Mouse (Mus musculus) frontal cortex, adult 2 months (tissue): ENCODE measurements around the gene Acacb. TPM values are rescaled to one million over a fixed set of nuclear protein-coding genes. Genes with fewer than 3 reads are reported as not detected.

Experiments
- DNase-seq, 2 experiments: peaks; one replicate each; pipeline ENCODE4 v3.0.0; 2022; ENCODE audit warnings: low spot score in 1 of 2; ENCODE audit errors: extremely low spot score in 1 of 2
- polyA plus RNA-seq: library from polyadenylated mRNA; depleted of rRNA; stranded (reverse); fragments of >200 nt; gene quantifications from 2 replicates; pipeline ENCODE4 v1.2.3, GENCODE M21; 2012; rRNA removed

Acacb gene
- polyA plus RNA-seq = 3.3 and 3.7 TPM in 2 replicates

DNA sequence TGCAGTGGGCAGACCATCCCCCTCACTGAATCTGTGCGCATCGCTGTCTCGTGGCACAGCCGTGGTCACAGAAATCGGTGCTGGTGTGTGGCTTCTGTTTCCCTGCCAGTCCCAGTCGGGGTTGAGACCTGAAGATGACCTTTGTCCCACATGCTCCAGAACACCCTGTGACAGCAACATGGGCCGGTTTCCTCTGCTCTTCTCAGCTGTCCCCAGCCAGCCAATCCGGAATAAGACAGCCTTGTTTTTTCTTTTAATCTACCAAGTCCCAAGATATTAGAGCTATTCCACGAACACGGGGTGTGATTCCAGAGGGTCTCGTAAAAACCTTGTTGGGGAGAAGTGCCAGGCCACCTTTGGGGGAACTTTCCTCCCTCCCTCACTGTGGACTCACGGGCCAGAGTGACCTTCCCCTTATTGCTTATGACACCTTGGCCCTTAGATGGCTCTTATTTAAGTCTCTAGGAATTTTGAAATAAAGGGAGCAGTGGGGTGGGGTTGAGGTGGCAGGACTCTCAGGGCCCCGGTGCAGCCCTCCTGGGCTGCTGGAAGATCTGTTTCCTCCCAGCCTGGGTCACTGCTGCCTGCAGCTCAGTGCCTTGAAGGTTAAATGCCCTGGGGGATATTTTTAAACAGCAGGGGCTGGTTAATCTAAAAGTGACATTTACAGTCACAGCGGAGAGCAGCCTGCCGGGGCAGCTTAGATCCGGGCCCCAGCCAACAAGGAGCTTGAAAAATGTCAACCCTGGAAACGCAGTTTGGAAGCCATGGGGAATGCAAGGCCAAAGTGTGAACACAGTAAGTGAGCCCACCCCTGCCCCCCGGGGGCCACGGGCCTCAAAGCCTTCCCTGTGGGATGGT lies at the start of gene Acacb:
Gene Acacb, plus strand, starts transcription at position 508 of the 861 bp plus-strand sequence.
- no peak for DNase-seq

DNA sequence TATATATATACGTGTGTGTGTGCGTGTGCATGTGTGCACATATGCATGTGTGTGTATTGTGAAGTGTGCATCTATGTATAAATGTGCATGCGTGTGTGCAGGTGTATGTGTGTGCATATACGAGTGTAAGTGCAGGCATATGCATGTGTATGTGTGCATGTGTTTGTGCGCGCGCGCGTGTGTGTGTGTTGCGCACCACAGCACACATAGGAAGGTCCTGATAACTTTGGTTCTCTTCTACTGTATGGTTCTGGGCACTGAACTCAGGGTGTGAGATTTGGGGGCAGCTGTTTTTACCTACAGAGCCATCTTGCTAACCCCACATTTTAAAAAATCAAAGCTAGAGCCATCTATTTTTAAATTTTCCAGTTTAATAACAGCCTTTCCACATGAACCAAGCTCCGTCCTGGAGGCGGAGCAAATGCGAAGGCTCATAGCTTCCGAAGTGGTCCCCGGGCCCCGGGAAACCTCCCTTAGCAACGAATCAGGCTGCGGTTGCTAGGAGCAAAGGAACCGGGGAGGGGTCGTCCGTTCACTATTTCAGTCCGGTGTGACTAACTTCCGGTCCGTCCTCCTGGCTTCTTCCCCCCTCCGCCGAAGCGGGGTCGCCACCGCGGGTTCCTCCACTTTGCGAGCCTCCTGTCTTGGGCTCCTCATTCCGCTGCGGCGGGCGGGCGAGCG lies 46.5 kb upstream of the Acacb start:
- DNase-seq = peak; percentile 87 to 97

DNA sequence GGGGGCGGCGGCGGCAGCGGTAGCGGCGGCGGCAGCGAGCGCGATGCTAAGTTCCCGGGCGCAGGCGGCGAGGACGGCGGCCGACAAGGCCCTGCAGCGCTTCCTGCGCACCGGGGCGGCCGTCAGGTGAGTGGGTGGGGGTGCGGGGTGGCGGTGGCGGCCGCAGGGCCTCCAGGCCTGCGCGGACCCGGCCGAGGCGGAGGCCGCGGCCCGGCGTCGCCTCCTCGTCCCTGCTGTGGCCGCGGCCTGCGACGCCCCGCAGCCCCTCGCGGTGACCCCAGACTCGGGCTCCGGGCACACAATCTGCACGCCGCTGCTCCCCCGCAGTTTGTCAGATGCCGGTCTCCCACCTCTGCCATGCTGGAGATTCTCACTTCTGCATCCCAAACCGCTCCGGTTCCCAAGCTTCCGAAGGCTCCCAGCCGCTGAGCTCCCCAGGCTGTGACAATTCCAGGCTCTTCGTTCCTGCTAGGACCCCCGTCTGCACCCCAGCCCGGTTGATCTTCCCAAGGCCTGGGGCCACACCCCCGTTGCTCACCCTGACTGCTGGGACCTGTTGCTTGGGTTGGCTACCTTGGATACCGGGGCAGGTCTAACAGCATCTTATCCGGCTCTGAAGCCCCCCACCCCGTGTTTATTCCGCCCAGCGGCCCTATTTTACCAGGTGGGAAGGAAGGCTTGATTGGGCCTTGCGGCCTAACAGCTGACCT lies 45.8 kb upstream of the Acacb start:
- no peak for DNase-seq

DNA sequence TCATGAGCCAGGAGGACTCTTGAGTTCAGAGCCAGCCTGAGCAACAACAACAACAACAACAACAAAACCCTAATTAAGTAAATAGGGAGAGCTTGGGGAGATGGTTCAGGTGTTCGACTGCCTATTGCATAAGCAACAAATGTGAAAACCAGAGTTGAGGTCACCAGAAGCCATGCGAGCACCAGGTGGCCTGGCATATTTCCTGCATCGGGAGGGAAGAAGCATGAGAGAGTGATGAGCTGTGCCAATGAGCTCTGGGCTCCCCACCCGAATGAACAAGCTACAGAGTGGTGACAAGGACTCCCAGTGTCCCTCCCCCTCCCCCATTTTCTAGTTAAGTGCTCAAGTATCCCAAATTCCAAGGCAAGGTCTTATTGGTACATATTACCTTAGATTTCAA lies 44.5 kb upstream of the Acacb start:
- no peak for DNase-seq

DNA sequence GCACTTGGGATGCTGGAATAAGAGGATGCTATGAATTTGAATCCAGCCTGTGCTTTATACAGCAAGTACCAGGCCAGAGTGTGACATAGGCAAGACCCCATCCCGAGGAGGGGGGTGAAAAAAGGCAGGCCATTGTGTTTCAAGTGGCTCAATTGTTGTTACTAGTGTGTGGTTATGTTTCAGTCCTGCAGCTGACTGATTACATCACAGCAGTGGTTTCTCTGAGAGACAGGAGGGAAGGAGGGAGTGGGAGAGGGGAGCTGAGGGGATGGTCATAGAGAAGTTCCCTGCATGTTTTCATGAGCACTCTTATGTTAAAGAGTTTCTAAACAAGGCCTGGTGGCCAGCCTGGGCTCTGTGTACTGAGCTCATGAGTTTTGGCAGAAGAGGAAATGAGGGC lies 43.5 kb upstream of the Acacb start:
- DNase-seq = no peak

DNA sequence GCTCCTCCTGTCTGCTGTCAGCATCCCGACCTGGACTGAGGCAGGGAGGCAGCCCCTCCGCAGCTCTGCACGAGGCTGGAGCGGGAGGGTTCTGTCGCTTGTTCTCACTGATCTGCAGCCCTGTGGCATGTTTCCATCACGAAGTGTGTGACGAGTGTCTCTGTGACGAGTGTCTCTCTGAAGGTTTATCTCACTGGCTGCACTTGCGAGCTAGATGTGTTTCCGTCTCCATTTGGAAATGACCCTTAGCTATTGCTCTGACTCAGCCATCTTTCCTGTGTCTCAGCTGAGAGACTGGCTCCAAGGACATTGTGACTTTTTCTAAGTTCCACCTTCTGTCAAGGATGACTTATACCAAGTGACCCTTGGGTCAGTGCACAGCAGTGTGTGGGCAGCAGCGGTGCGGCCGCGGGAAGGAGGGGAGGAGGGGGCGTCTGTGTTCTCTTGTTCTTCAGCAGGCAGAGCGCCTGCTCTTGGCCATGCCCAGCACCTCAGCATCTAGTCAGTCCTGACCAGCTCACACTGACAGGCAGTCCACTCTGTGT lies 39.9 kb upstream of the Acacb start:
- DNase-seq = no peak

DNA sequence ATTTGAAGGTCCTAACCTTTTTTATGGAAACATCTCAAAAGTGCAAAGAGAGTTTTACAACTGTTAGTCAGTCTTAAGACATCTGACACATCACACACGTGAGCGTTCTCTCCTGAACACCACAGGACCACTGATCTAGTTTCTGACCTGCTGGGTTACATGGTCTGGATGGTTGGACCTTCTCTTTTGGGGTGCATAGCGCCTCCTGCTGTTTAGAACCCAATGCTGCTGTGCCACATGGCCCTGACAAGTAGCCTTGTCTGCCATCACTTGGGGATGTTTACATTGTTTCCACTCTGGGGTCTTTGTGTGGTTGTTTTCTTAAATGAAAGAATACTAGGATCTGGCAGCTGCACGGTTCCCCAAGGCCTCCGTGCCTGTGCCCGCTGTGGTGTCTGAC lies 33.0 kb upstream of the Acacb start:
- no peak for DNase-seq

DNA sequence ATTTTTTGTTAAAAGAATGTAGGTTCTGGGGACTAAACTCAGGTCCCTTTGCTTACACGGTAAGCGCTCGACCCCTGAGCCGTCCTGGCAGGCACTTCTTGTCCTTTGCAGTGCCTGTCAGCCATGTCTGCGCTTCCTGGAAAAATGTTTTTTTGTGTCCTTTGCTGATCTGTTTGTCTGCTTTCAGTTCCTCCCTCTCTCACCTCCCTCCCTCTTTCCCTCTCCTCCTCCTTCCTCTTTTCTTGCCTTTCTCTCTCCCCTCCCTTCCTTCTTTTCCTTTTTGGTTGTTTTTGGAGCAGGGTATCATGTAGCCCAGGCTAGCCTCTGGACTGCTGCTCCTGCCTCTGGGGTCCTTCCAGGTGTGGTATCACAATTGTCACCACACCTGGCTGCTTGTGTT lies 31.3 kb upstream of the Acacb start:
- DNase-seq = no peak

DNA sequence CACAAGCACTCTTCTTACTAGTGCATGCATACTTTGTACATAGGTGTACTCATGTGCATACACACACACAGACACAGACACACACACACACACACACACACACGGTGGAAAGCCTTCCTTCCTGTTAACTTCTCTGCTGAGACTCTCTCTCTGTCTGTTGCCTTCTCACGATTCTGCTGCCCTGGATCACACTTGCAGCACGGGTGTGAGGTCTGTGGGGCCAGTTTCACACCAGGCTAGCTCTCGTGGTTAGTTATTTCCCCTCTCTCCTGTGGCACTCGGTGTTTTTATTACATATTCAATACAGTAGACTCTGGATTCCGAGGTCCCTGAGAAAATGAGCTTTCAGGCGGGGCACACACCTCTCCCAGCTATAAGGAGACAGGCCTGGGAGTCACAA lies 29.7 kb upstream of the Acacb start:
- no peak for DNase-seq

DNA sequence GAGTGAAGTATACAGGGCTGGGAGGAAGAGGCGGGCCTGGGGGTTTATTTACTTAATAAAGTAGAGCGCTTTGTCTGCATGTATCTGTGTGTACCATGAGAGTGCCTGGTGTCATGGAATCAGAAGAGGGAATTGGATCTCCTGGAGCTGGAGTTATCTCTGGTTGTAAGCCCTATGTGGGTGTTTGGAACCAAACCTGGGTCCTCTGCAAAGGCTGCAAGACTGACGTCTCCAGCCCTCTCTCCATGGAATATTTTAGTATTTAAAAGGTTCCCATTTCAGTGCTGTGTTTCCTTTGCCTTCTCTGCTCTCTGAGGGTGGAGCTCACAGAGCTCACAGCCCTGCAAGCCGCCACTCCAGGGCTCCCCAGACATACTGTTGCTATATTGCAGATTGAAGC lies 26.5 kb upstream of the Acacb start:
- DNase-seq = peak in 1 of 2 experiments; percentile 41

DNA sequence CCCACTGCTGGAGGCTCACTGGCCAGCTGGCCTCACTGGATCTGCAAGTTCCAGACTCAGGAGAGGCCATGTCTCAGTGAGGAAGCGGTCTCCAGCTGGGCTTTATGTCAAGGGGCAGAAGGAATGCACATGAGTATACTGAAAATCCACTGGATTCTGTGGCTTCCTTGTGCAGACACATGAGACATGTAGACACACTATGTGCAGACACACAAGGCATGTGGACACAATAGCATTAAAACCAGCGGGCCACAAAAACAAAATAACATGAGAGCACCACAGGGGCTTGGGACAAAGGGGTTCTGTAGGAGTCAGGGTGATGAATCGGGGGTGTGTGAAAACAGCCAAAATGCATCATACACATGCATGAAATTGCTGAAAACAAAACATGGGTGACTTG lies 20.3 kb upstream of the Acacb start:
- DNase-seq = no peak

DNA sequence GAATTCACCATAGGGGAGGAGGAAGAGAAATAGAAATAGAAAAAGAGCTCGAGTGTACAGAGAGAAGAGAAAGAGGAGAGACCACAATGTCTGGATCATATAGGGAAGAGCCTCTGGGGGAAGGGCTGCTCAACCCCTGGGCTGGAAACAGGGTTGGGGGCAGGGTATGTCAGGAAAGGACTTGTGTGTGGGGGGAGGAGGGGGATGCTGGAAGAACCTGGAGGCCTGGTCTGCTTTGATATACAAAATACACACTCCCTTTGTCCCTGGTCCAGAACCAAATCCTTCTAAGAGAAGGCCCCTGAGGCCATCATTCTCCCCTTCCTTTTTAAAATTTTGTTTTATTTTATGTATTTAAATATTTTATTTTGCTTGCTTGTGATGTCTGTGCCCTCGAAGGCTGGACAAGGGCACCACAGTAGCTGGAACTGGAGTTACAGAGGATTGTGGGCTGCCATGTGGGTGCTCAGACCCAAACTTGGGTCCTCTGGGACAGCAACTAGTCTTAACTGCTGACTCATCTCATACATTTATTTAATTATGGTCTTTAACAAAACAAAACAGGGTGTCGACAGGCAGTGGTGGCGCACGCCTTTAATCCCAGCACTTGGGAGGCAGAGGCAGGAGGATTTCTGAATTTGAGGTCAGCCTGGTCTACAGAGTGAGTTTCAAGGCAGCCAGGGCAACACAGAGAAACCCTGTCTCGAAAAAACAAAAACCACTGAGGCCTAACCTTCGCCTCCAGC lies 19.7 kb upstream of the Acacb start:
- no peak for DNase-seq

DNA sequence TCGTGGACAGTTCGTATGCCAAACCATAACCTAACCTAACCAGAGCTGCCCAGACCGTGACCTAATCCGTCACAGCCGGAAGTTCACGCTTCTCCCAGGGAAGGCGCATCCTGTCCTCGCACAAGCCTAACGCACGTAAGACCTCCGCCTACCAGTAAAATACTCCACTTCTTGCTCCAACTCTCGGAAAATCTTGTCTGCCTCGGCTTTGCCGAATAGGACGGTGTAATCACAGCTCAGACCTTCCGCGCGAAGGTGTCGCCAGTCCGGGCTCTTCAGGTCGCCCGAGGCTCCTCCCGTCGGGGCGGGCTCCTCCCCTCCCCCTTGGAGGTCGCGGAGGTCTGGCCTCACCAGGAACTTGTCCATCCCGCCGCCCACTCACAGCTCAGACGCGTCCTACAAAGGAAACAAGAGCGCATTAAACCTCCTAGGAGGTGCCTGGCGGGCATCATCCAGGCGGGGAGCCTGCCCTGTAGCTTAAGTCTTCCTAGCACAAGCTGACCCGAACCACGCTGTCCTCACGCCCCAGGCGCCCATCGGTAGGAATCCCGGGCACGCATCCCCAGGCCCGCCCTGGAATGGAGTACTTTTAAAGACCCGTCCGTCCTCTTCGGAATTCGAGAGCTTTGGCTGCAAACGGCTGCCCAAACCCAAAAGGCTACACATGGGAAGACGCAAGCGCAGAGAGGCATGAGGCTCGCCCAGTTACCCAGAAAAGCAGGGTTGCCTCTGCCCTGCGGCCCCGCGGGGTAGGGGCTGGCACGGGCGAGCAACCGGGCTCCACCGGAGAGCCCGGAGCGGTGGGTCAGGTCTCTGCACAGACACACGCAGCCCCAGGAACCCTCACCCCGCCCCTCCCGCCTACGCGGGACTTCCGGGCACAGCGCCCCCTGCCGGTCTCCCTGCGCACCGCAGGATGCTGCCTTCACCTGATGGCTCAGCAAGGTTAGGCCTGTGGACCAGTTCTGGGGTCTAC lies 18.7 kb upstream of the Acacb start, which contains the start of gene Alkbh2:
Gene Alkbh2, minus strand, starts transcription at position 845 of the 976 bp plus-strand sequence.
- DNase-seq = peak in 1 of 2 experiments; percentile 80

DNA sequence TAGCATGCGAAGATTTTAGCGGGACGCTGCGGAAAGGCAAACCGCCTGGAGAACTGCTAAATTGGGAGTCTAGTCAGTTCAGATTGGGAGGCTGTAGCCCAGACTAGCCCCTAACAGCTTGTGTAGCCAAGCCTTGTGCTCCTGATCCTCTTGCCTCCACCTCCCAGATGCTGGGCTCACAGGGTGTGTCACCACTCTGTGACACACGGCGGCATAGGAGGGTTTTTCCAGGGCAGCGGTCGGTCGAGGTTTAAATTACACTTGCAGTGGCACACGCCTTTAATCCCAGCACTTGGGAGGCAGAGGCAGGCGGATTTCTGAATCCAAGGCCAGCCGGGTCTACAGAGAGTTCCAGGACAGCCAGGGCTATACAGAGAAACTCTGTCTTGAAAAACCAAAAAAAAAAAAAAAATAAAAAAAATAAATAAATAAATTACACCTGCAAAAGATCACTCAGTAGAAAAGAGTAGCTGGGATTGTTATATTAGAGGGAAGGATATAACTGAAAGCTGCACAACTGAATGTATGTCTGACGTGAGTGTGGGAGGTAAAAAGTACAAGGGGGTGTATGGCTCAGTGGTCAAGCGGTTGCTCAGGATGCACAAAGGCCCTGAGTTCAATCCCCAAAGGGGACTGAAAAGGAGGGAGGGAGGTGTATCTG lies 16.7 kb upstream of the Acacb start:
- DNase-seq = no peak

DNA sequence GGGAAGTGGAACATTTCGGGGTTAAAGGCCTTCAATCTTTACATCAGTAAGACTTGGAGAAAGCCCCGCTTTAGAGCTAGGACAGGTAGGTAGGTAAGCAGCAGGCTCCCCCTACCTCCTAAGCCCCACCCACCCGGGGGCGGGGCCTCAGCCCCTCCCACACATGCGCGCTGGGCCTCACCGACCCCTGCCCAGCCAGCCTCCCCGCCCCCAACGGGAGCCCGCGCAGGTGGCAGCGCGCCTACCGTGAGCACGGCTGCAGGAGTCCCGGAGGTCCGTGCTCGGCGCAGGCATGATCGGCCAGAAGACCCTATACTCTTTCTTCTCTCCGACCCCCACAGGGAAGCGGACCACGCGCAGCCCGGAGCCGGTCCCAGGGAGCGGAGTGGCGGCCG lies 16.1 kb upstream of the Acacb start, which contains the start of gene Ung:
Gene Ung, plus strand, starts transcription at position 176 of the 395 bp plus-strand sequence.
- DNase-seq = no peak

DNA sequence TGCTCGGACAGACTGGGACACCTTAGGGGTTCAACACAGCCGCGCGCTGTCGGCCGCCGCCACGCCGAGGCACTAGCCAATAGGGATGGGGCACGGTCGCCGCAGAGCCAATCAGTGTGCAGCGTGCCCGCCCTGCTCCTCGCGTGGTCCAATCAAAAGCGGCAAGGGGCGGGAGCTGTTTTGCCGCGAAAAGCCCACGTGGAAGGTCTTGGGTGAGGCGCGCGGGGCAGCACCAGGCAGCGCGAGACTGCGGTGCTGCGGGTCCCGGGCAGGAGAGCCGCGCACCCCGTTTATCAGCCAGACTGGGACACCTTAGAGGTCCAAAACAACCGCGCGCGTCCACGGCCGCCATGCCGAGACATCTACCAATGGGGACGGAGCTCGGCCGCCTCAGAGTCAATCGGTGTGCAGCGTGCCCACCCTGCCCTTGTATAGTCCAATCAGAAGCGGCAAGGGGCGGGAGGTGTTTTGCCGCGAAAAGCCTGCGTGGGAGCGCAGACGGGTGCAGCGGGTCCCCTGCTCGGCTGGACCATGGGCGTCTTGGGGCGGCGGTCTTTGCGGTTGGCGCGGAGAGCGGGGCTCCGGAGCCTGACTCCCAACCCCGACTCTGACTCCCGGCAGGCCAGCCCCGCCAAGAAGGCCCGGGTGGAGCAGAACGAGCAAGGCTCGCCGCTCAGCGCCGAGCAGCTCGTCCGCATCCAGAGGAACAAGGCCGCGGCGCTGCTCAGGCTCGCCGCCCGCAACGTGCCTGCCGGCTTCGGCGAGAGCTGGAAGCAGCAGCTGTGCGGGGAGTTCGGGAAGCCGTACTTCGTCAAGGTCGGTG lies 15.4 kb upstream of the Acacb start:
- peak; percentile 85 to 93 for DNase-seq

DNA sequence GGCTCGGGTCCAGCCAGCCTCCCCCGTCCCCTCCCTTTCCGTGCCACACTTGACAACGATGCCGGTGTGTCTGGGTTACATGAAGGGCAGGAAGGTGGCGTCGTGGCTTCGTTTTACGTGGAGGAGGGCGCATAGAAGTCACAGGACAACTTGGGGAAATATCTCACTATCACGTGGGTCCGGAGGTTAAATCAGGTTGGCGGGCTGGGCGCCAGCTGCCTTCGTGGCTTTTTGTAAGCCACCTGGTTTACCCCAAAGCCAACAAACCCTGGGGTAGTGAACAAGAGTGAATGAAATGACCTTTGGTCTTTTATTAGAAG lies 14.9 kb upstream of the Acacb start:
- peak in 1 of 2 experiments; percentile 49 for DNase-seq

DNA sequence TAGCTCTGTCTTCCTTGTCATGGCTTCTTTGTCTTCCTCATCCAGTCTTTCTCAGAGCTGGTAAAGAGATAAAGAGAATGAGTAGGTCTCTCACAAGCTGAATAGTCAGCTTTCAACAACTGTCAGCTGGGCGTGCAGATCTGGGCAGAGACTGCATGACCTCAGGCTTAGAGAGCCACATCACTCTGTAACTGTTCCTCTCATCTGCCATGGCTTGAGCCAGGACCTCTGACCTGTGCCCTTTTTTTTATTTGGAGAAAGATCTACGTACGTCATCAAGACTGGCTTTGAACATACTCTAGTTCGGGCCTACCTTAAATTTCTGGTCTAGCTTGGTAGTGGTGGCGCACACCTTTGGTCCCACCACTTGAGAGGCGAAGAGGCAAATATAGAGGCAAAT lies 13.5 kb upstream of the Acacb start:
- DNase-seq = no peak
